Mouse (Mus musculus): ENCODE measurements around the gene Anks1. TPM values are rescaled to one million over a fixed set of nuclear protein-coding genes. Genes with fewer than 3 reads are reported as not detected.

Gene Anks1
- polyA plus RNA-seq, 1 experiment from 2014 or later: 3.4 TPM

DNA sequence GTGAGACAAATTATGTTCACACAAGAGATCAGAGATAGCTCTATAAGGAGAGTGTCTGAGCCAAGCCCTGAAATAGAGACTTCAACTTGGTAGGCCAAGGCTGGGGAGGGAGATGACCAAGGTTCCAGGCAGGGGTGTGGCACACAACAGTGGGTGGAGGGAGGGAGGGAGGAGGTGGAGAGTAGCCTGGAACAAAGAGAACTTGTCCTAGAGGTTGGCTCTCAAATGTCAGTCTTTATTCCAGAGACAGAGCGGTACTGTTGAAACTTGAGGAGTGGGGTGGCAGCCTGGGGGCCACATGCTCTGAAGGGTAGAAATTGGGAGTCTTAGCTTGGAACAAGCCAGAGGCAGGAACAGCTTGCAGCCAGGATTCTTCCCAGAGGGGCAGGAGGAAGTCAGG, 91.7 kb downstream of the Anks1 start:
- no peaks in the 10 kb centered on the region for H3K27me3 ChIP-seq
- WGBS (ENCODE audit: insufficient replicate concordance): 73% methylated on average over 1 of the region's 1 CpGs
- H3K9me3 ChIP-seq (replicated peaks): no peaks in the 10 kb centered on the region
- H3K4me3 ChIP-seq (replicated peaks): no peak overlapping the region
- no peak overlapping the region for H3K4me2 ChIP-seq
- no peaks in the 10 kb centered on the region; the same call in 1 of the 2 replicates for H3K36me3 ChIP-seq (replicated peaks)
- no peak overlapping the region for H3K27ac ChIP-seq (replicated peaks)
- peaks cover 4% of the 10 kb centered on the region; the same call in 1 of the 2 replicates for H3K4me1 ChIP-seq (replicated peaks)
- no peak overlapping the region for H3K9ac ChIP-seq
- ATAC-seq (ENCODE audit: insufficient read depth): no peak

DNA sequence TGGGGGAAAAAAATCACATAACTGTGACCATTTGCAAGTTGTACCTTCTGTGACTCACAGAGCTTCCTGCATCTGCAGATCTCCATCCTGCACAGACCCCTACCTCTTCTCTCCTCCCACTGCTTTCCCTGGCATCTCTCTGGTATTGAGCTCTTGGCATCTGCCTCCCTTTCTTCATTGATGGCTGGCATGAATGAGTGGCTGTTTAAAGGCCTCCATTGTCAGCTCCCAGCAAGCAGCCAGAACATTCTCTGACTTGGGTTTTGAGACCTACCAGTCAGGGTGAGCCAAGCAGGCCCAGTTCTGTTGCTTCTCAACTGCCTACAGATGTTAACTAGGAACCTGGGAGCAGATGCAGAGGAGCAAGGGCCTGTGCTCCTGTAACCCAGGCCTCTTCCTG, 96.3 kb downstream of the Anks1 start:
- no peak overlapping the region for H3K27ac ChIP-seq (replicated peaks)

DNA sequence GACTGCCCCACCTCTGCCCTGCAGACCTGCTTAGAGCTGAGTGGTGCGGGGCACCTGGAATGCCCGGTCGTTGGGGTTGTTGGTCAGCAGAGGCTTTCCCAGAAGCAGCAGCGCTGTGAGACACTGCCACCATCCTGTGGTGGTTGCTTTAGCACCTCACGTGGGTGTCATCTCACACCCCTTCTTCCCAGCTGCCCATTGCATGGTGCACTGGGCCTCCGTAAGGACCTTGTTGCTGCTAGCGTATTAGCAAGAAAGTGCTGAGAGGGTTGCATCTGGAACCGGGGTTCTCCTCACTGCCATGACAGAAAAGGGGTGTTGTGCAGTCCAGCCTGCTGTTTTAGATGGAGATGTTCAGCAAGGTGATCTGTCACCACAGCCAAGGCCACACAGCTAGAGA, 97.1 kb downstream of the Anks1 start:
- Histone ChIP-seq H3K4me3 (replicated peaks) (no peak overlapping the region), H3K9me3 (replicated peaks) (no peaks in the 10 kb centered on the region), H3K9ac (no peak overlapping the region), H3K36me3 (replicated peaks) (no peaks in the 10 kb centered on the region), H3K27me3 (no peaks in the 10 kb centered on the region), H3K4me2 (no peak overlapping the region), H3K4me1 (replicated peaks) (peaks cover 48% of the 10 kb centered on the region), H3K27ac (replicated peaks) (peak overlapping the region; percentile 68)
- ATAC-seq (ENCODE audit: insufficient read depth): no peak
- 54% methylated on average over 8 of the region's 8 CpGs for WGBS (ENCODE audit: insufficient replicate concordance)

More for the DNA sequence above, 96.3 kb downstream of the Anks1 start:
- Histone ChIP-seq H3K9ac (no peak overlapping the region), H3K4me1 (replicated peaks) (peaks cover 40% of the 10 kb centered on the region), H3K4me3 (replicated peaks) (no peak overlapping the region), H3K9me3 (replicated peaks) (no peaks in the 10 kb centered on the region), H3K4me2 (no peak overlapping the region), H3K27me3 (no peaks in the 10 kb centered on the region), H3K36me3 (replicated peaks) (no peaks in the 10 kb centered on the region)
- ATAC-seq (ENCODE audit: insufficient read depth): no peak

DNA sequence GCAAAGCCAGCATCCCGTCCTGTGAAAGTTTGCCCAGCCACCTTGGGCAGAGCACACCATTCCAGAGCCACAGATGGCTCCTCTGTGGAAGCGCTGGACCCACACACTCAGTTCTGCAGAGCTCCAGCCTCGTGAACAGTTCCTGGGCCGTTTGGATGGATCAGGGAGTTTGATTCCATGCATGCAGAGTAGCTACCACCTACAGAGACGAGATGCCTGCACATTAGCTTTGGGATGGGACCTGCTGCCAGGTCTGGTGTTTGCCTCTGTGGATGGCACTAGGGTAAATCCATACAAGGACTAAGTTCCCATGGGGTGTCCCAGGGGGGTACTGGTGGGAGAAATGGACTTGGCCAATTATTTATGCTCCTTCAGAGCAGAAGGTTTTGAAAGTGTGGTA, 97.5 kb downstream of the Anks1 start:
- H3K4me2 ChIP-seq: peak overlapping the region; percentile 69
- no peak overlapping the region for H3K4me3 ChIP-seq (replicated peaks)
- no peaks in the 10 kb centered on the region for H3K9me3 ChIP-seq (replicated peaks)
- peak overlapping the region; percentile 68 for H3K27ac ChIP-seq (replicated peaks)
- WGBS (ENCODE audit: insufficient replicate concordance): 38% methylated on average over 5 of the region's 5 CpGs
- no peaks in the 10 kb centered on the region for H3K27me3 ChIP-seq
- H3K4me1 ChIP-seq (replicated peaks): peaks cover 51% of the 10 kb centered on the region
- ATAC-seq (ENCODE audit: insufficient read depth): no peak
- no peaks in the 10 kb centered on the region for H3K36me3 ChIP-seq (replicated peaks)
- H3K9ac ChIP-seq: no peak overlapping the region

DNA sequence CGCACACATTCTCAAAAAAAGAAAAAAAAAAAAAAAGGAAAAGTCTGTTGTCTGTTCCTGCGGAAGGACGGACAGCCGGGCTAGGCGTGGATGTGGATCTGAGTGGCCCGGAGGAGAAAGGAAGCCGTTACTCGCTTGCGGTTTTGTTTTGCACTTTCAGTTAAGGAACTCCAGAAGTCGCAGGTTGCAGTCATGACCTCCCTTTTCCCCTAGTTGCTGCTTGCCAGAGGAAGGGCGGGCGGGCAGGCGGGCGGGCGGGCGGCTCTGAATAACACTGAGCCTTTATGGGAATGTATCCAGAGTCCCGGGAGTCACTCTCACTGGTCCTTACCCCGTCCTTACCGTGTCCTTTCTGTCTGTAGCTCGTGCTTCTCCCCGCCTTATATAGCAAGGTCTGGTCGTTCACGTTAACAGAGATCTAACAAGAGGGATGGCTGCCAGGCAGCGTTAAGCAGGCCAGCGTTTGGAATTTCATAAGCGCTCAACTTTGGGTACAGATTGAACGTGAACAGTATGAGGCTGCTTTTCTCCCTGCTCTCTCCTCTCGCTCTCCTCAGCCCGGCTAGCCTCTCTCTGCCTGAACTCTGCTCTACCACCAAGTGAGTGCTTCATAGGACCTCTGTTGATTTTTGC, 98.2 kb downstream of the Anks1 start:
- 2% methylated on average over 29 of the region's 29 CpGs for WGBS (ENCODE audit: insufficient replicate concordance)
- Histone ChIP-seq H3K4me3 (replicated peaks) (peak overlapping the region; percentile 47), H3K9me3 (replicated peaks) (no peaks in the 10 kb centered on the region), H3K27me3 (no peaks in the 10 kb centered on the region), H3K27ac (replicated peaks) (peak overlapping the region; percentile 74), H3K36me3 (replicated peaks) (no peaks in the 10 kb centered on the region), H3K4me2 (peak overlapping the region; percentile 69), H3K9ac (peak overlapping the region; percentile 37), H3K4me1 (replicated peaks) (peaks cover 58% of the 10 kb centered on the region)
- ATAC-seq (ENCODE audit: insufficient read depth): peak; percentile 45

DNA sequence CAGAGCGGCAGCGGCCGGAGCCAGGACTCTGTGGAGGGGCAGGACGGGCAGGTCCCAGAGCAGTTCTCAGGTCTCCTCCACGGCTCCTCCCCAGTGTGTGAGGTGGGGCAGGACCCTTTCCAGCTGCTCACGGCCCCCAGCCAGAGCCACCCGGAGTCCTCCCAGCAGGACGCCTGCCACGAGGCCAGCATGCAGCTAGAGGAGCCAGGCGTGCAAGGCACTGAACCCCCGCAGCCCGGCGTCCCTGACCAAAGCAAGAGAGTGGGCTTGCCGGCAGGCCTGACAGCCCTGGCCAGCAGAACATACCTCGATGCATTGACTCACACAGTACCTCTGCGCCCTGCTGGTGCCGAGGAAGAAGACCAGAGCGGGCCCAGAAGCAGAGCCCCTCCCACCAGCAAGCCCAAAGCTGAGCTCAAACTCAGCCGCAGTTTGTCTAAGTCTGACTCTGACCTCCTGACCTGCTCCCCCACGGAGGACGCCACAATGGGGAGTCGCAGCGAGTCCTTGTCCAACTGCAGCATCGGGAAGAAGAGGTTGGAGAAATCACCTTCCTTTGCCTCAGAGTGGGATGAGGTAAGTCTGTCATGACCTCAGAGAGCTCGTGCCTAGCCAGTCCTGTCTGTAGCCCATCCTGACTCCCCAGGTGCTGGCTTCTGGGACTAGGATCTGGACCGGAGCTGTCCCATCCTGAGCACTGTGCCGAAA, 98.9 kb downstream of the Anks1 start:
- peak; percentile 26; the same call in 1 of the 2 replicates for ATAC-seq (ENCODE audit: insufficient read depth)
- Histone ChIP-seq H3K9me3 (replicated peaks) (no peaks in the 10 kb centered on the region), H3K4me3 (replicated peaks) (peak overlapping the region; percentile 47), H3K36me3 (replicated peaks) (no peaks in the 10 kb centered on the region), H3K27ac (replicated peaks) (peak overlapping the region; percentile 74), H3K4me2 (peak overlapping the region; percentile 69), H3K4me1 (replicated peaks) (peaks cover 65% of the 10 kb centered on the region), H3K9ac (peak overlapping the region; percentile 37), H3K27me3 (no peaks in the 10 kb centered on the region)
- 9% methylated on average over 27 of the region's 27 CpGs for WGBS (ENCODE audit: insufficient replicate concordance)

DNA sequence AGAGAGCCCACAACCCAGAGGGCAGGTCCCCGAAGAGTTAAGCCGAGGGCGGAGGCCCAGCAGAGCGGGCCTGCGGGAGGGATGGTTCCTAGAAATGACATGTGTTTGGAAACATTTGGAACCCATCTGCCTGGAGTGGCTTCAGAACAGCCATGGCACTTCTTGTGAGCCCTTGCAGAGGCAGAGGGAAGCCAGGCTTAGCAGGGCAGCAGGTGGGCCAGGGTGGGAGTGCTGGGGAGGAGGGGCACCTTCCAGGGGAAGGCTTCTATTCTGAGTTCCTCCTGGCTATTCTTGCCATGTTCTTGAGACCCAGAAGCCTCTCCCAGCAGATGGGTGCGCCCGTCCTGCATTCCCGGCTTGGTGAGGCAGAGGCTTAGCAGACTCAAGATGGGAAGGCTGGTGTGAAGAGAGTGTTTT, 99.5 kb downstream of the Anks1 start:
- no peaks in the 10 kb centered on the region for H3K36me3 ChIP-seq (replicated peaks)
- 0 out of 2 replicates have a peak overlapping the region, but pooled peaks have one; percentile 37 for H3K9ac ChIP-seq
- H3K27me3 ChIP-seq: no peaks in the 10 kb centered on the region
- H3K27ac ChIP-seq (replicated peaks): peak overlapping the region; percentile 33; the same call in 1 of the 2 replicates
- peak overlapping the region; percentile 69 for H3K4me2 ChIP-seq
- H3K4me1 ChIP-seq (replicated peaks): peaks cover 71% of the 10 kb centered on the region
- WGBS (ENCODE audit: insufficient replicate concordance): 23% methylated on average over 8 of the region's 8 CpGs
- H3K9me3 ChIP-seq (replicated peaks): no peaks in the 10 kb centered on the region
- peak overlapping the region; percentile 47 for H3K4me3 ChIP-seq (replicated peaks)
- ATAC-seq (ENCODE audit: insufficient read depth): no peak

DNA sequence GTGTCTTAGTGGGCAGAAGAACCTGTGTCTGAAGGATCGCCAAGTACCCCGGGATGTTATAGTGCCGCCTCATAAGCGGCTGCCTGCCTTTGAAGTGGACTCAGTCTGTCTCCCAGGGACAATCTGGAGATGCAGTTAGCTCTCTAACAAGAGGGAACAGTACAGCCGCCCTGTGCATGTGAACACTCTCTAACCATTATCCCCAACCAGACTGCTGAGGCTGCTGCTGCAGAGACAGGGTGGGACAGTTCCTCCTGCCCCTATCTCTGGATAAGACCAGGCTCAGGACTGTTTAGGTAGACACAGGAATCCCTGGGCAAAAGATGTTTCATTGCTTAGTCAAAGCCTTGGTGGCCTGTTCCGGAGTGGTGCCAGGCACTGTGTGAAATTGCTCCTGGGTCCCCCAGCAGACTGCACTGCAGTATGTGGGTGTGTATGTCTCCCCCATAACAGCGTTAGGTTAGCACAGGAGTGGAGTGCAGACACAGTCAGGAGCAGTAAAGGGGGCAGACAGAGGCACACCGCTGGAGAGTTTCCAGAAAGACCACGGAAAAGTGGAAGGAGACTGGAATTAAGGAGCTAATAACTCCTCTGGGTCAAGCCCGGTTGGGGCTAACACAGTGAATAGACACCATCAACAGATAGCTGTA, 100.1 kb downstream of the Anks1 start:
- 34% methylated on average over 10 of the region's 10 CpGs for WGBS (ENCODE audit: insufficient replicate concordance)
- Histone ChIP-seq H3K27ac (replicated peaks) (peak overlapping the region; percentile 33; the same call in 1 of the 2 replicates), H3K4me2 (peak overlapping the region; percentile 69), H3K4me3 (replicated peaks) (peak overlapping the region; percentile 47), H3K9ac (0 out of 2 replicates have a peak overlapping the region, but pooled peaks have one; percentile 37), H3K4me1 (replicated peaks) (peaks cover 77% of the 10 kb centered on the region), H3K36me3 (replicated peaks) (no peaks in the 10 kb centered on the region), H3K27me3 (no peaks in the 10 kb centered on the region), H3K9me3 (replicated peaks) (no peaks in the 10 kb centered on the region)
- no peak for ATAC-seq (ENCODE audit: insufficient read depth)

DNA sequence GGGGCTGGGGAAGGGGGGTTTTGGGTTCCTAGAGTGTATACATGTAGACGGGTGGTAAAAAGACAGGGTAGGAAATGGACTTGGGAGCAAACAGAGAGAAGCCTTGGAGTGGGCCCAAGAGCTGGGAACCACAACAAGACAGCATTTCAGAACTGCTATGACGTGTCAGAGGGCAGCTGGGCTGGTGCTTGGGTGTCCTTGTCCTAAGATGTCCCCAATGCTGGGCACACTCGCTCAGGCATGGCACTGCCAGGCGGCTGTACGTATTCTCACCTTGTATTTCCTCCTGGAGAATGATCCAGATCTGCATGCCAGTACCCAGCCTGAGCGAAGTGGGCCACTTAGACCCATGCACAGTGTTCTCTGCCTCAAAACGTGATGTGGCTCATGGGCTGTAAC, 100.6 kb downstream of the Anks1 start:
- H3K4me1 ChIP-seq (replicated peaks): peaks cover 83% of the 10 kb centered on the region
- H3K4me2 ChIP-seq: peak overlapping the region; percentile 69
- 48% methylated on average over 7 of the region's 7 CpGs for WGBS (ENCODE audit: insufficient replicate concordance)
- ATAC-seq (ENCODE audit: insufficient read depth): no peak
- H3K4me3 ChIP-seq (replicated peaks): 0 out of 2 replicates have a peak overlapping the region, but pooled peaks have one; percentile 47
- no peaks in the 10 kb centered on the region for H3K9me3 ChIP-seq (replicated peaks)
- H3K27me3 ChIP-seq: no peaks in the 10 kb centered on the region
- no peak overlapping the region for H3K27ac ChIP-seq (replicated peaks)
- H3K9ac ChIP-seq: no peak overlapping the region
- H3K36me3 ChIP-seq (replicated peaks): no peaks in the 10 kb centered on the region

DNA sequence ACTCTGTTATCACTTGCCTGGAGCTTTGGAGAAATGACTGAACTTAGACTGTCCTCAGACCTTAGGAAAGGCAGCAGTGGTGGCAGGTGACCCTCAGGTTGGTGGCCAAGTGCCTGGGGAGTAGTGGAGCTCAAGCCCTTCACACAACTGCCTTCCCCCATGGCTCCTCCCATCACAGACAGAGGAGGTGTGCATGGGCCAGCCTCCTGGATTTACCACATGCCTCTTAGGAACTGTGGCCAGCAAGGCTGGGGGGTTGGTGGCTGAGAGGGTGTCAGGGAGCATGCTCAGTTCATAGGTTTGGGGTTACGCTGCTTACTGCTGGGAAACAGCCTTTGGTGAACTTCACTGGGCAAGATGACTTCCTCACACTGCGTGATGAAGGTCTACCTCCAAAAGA, 101.8 kb downstream of the Anks1 start:
- Histone ChIP-seq H3K27ac (replicated peaks) (no peak overlapping the region), H3K4me2 (no peak overlapping the region), H3K9me3 (replicated peaks) (no peaks in the 10 kb centered on the region), H3K27me3 (no peaks in the 10 kb centered on the region), H3K9ac (no peak overlapping the region), H3K36me3 (replicated peaks) (no peaks in the 10 kb centered on the region), H3K4me1 (replicated peaks) (peaks cover 95% of the 10 kb centered on the region), H3K4me3 (replicated peaks) (no peak overlapping the region)
- ATAC-seq (ENCODE audit: insufficient read depth): no peak
- WGBS (ENCODE audit: insufficient replicate concordance): 74% methylated on average over 2 of the region's 2 CpGs

DNA sequence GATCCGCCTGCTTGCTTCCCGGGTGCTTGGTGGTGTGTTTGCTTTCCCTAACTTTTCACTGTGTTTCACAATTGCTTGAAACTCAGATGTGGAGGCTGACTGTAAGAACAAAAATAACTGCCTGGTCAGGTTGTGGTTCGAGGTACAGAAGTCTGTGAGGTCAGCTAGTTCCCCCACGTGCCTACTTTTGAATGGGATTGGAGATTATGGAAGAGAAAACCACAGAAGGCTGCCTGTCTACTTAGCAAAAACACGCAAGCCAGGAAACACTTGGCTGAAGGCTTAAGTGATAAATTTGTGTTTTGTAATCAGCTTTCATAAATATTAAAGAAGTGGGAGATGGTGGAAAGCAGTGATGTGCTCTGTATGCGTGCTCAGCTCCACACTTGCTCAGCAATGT, 103.7 kb downstream of the Anks1 start:
- no peaks in the 10 kb centered on the region for H3K9me3 ChIP-seq (replicated peaks)
- 20% methylated on average over 6 of the region's 6 CpGs for WGBS (ENCODE audit: insufficient replicate concordance)
- H3K36me3 ChIP-seq (replicated peaks): no peaks in the 10 kb centered on the region
- peak overlapping the region; percentile 21; the same call in 1 of the 2 replicates for H3K4me3 ChIP-seq (replicated peaks)
- H3K27ac ChIP-seq (replicated peaks): peak overlapping the region; percentile 65
- peak overlapping the region; percentile 54 for H3K4me2 ChIP-seq
- no peak overlapping the region for H3K9ac ChIP-seq
- no peak for ATAC-seq (ENCODE audit: insufficient read depth)
- peaks cover 96% of the 10 kb centered on the region for H3K4me1 ChIP-seq (replicated peaks)
- no peaks in the 10 kb centered on the region for H3K27me3 ChIP-seq

All from liver, embryonic 15.5 days (tissue).